Mouse (Mus musculus): ENCODE measurements around the gene Rbm47. TPM values are rescaled to one million over a fixed set of nuclear protein-coding genes. Genes with fewer than 3 reads are reported as not detected.

Gene Rbm47
- polyA plus RNA-seq, 2 experiments from 2014 or later: 0.42 to 1.2 TPM

GRCm38 (mm10) chr5:66062046-66062929 is 110.6 kb downstream of the Rbm47 start:
- no peak for ATAC-seq

- ATAC-seq: no peak
Observed at GRCm38 (mm10) chr5:66061667-66062045, 111.3 kb downstream of the Rbm47 start.

- no peak for ATAC-seq
Observed at GRCm38 (mm10) chr5:66058844-66059243, 114.1 kb downstream of the Rbm47 start.

DNA sequence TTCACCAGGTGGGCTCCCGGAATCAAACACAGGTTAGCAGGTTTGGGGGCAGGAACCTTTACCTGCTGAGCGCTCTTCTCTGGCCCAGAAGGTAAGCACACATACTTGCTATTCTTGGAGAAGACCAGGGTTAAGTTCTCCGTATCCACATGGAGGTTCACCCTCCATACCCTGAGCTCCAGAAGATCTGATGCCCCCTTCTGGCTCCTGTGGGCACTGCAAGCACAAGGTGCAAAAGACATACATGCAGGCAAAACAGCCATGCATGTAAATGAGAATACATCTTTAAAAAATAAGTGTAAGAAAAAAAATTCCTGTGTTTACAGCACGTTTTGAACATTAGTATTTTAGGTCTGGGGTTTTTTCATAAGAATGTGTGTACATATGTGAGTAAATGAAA is 116.2 kb downstream of the Rbm47 start:
- ATAC-seq: no peak

GRCm38 (mm10) chr5:66054394-66054793 is 118.5 kb downstream of the Rbm47 start:
- no peak for ATAC-seq

GRCm38 (mm10) chr5:66052777-66053548 is 120.0 kb downstream of the Rbm47 start:
- no peak for ATAC-seq

DNA sequence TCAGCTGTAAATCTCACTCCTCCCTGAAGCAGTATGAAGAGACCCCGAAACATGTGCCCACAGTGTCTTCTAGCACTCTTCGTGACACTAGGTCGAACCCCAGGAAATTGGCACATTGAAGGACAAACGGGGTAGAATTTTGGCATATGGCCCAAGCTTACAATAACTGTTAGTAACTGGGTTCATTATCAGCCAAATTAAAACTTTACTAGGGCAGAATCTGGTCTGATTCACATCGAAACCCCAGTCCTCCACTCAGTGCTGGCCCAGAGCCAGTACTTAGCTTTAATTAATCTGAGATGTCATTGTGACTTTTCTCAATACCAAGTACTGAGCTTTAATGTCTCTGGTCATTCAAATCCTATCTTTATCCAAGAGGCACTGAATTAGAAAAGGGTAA is 122.1 kb downstream of the Rbm47 start:
- no peak for ATAC-seq

- no peak for ATAC-seq
Observed at GRCm38 (mm10) chr5:66046356-66046755, 126.6 kb downstream of the Rbm47 start.

GRCm38 (mm10) chr5:66043897-66044296 is 129.0 kb downstream of the Rbm47 start:
- ATAC-seq: no peak

DNA sequence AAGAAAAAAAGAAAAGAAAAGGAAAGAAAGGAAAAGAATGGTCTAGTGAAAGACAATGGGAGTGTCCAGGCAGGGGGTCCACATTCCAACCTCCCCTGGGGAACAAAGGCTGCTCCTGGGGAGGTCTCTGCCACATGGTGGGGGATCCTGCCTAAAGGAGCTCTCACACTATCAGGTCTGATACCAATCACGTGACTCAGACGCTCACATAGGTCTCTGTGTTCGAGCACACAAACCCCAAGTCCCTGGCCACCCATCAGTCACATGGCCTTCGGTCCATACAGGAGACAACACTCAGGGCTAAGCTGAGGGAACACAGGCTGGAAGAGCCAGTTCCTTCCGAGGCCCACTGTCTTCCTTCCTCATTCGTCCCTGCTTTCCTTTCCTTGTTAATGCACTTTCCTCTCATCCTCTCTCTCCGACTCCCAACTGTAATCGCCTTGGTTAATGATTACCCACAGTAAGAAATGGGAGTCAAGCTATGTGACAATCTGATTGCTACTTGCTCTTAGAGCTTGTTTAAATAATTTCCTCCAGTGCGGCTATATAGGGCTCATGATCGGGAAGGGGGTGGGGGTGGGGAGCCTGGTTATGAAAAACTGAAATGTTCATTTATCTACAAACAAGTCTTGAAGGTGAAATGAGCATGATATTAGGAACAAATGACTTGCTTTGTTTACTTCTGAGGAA is 130.1 kb downstream of the Rbm47 start:
- ATAC-seq: no peak

- ATAC-seq: no peak
Observed at GRCm38 (mm10) chr5:66040744-66041279, 132.1 kb downstream of the Rbm47 start.

DNA sequence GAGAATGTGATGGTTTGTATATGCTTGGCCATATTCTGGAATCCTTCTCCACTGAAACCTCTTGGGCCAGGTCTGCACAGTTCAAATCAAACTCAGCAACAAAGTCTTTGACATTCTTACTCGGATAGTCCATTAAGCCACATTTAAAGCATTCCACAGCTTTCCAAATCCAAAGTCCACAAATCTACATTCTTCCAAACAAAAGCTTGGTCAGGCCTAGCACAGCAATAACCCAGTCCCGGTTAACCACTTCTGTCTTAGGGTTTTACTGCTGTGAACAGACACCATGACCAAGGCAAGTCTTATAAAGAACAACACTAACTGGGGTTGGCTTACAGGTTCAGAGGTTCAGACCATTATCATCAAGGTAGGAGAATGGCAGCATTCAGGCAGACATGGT is 133.1 kb downstream of the Rbm47 start:
- ATAC-seq: no peak

DNA sequence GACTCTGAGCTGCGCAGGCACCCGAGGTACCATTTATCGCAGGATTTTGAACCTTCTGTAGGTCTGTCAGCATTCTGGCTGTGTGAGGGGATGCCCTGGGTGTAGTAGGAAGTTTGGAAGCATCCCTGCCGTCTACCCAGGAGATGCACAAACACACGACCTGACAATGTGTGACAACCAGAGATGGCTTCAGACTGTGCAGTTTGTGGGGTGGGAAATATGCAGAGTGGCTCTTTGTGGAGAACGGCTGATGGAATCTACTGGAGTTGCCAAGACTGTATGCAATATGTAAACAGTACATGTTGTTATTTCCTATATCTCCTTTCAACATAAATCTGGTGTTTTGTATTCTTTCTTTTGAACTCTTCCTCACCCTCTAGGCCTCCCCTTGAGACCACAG is 135.9 kb downstream of the Rbm47 start:
- no peak for ATAC-seq

- ATAC-seq: no peak
Observed at GRCm38 (mm10) chr5:66036440-66037054, 136.4 kb downstream of the Rbm47 start.

DNA sequence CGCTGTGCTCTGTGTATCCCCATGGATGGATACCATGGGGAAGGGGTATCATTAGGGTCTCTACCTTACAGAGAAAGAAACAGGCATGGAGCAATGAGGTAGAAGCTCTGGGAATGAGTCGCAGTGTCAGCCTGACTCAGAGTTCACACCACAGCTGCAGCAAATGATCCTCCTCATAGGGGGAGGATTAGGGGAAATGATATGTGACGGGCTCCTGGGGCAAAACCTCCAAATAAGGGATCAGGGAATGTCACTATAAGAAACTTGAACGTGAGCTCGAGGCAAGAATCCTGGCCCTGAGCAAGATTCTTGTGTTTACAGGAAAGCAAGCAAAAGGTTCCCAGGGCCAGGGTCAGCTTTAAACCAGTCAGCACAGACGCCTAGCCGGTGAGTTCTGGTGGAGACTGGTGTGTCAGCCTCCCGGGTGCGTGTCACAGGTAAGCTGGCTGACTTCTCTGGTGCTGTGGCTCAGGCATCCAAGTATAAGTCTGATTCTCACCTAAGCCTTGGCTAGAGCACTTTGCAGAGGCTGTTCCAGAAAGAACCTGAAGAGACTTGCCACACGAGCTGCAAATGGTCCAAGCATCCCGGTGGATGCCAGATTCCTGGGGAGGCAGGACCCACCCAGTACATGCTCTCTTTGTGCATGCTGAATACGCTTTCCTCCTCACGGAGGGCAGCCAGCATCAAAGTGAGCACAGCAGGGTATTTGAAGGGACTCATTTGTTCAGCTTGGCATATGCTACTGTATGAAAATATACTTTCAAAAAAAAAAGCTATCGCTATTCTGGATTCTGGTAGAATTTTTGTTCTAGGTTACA is 138.3 kb downstream of the Rbm47 start:
- no peak for ATAC-seq

GRCm38 (mm10) chr5:66032826-66033225 is 140.1 kb downstream of the Rbm47 start:
- no peak for ATAC-seq

DNA sequence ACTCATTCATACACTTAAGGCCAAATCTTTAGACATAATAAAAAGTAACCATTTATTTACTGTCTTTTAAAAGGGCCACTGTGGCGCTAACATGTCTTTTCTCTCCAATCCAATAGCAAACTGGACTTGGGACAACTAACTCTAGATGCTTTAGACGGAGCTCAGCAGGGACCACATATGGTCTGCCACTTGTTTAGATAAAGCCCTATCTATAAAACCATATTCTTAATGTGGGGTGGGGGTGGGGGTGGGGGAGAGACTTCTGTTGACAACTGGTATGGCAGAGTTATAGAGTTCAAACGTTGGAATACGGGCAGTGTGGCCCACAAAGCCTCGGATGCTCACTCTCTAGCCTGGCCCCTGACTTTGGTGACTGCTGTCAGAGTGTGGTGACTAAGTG is 141.2 kb downstream of the Rbm47 start:
- no peak for ATAC-seq

DNA sequence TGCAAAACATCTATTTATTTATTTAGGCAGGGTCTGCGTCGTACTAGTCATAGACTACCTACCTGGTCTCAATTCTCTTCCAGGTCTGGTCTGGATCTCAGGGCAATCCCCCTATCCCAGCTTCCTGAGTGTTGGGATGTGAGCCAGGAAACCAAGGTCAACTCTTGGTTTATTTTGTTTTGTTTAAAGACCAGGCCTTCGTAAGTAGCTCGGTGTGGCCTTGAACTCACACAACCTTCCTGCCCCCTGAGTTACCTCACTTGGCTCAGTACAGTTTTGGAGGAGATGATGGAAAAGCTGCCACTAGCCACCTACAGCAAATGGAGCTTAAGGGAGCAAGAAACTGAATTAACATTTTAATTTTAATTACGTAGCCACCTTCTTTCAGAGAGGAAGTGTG is 144.7 kb downstream of the Rbm47 start:
- ATAC-seq: no peak

- ATAC-seq: no peak
Observed at GRCm38 (mm10) chr5:66027206-66027605, 145.7 kb downstream of the Rbm47 start.

GRCm38 (mm10) chr5:66026796-66027195 is 146.1 kb downstream of the Rbm47 start:
- no peak for ATAC-seq

DNA sequence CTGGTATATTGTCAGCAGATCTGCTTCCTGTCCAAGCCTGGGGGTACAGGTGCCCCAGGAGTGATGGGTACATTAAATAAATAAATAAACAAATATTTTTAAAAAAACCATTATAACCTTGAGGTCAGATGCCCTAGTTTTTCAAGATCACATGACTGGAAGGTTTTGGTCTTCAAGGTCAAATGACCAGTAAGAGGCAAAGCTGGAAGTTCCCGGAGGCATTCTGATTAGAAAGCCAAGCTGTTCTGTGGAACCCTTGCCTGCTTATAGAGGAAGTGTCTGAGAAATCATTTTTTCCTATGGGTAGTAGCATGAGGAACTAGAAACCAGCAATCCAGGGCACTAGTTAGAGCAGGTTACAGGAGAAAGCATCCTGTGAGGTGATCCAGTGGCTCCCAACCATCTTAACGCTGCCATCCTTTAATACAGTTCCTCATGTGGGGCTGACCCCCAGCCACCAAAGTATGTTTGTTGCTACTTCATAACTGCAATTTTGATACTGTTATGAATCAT is 157.4 kb downstream of the Rbm47 start:
- no peak for ATAC-seq

All from activated CD4-positive, CD25-positive, alpha-beta regulatory T cell, adult 4 months (primary cell).